Mouse (Mus musculus) heart, embryonic 11.5 days (tissue): ENCODE results near the gene Fam208a. TPM values are rescaled to one million over a fixed set of nuclear protein-coding genes. Genes with fewer than 3 reads are reported as not detected.
A peak's percentile ranks its signal among the peaks of the same experiment; 100 is the strongest.

ENCODE experiments used
- ATAC-seq: fragments of 200-750 bp; cut with Nextera tagmentation; replicated peaks from 2 replicates; pipeline ENCODE4 v1.8.0; 2017; ENCODE audit warnings: moderate library complexity; ENCODE audit not compliant: insufficient number of reproducible peaks, low FRiP score, low TSS enrichment
- H3K27ac ChIP-seq: fragments of 300-500 bp; sonication (generic); 2 replicates; pipeline ENCODE4 v1.5.1; 2014; ENCODE audit warnings: mild to moderate bottlenecking, low read depth, low read length
- H3K27me3 ChIP-seq: fragments of 300-500 bp; sonication (generic); 2 replicates; pipeline ENCODE4 v1.6.1; 2014; ENCODE audit warnings: mild to moderate bottlenecking, low read length, mixed read lengths; ENCODE audit not compliant: control insufficient read depth, insufficient read depth
- H3K36me3 ChIP-seq: fragments of 300-500 bp; sonication (generic); 2 replicates; pipeline ENCODE4 v1.6.1; 2014; ENCODE audit warnings: mild to moderate bottlenecking, low read length, moderate library complexity, mixed read lengths; ENCODE audit not compliant: control insufficient read depth, insufficient read depth
- H3K4me1 ChIP-seq: fragments of 300-500 bp; sonication (generic); 2 replicates; pipeline ENCODE4 v1.6.1; 2014; ENCODE audit warnings: low read length; ENCODE audit not compliant: control insufficient read depth, insufficient read depth
- H3K4me2 ChIP-seq: fragments of 300-500 bp; sonication (generic); 2 replicates; pipeline ENCODE4 v1.6.1; 2014; ENCODE audit warnings: mild to moderate bottlenecking, moderate library complexity
- H3K4me3 ChIP-seq: fragments of 300-500 bp; sonication (generic); 2 replicates; pipeline ENCODE4 v1.5.1; 2014; ENCODE audit warnings: low read depth, low read length
- H3K9ac ChIP-seq: fragments of 300-500 bp; sonication (generic); 2 replicates; pipeline ENCODE4 v1.6.1; 2014; ENCODE audit warnings: mild to moderate bottlenecking, low read depth, low read length, moderate library complexity
- H3K9me3 ChIP-seq: fragments of 300-500 bp; sonication (generic); replicated peaks from 2 replicates; pipeline ENCODE4 v1.6.1; 2016; ENCODE audit warnings: low read length; ENCODE audit not compliant: control insufficient read depth
- WGBS: fragments of 180-500 bp; shearing (Covaris S2); extraction: QIAGEN DNeasy Blood & Tissue Kit; methylation state at CpG from one replicate; pipeline ENCODE4 v1.1.7; 2014; ENCODE audit not compliant: insufficient replicate concordance; 5-methylcytosine and 5-hydroxymethylcytosine counted together
- microRNA-seq: library from miRNA; unstranded; fragments of <30 nt; microRNA quantifications from one replicate; pipeline ENCODE4, GENCODE M21; 2016; ENCODE audit warnings: borderline number of aligned reads
- polyA plus RNA-seq: library from polyadenylated mRNA; unstranded; fragments of >200 nt; fragmentation: Nextera tagmentation; extraction: Ambion mirVana; gene quantifications from 2 replicates; pipeline ENCODE4 v1.2.1, GENCODE M21; 2014

The Fam208a gene
- polyA plus RNA-seq, 1 experiment from 2014 or later, result 12.3 TPM

- Histone ChIP-seq H3K27me3 (no peaks in the 10 kb centered on the region), H3K27ac (no peak overlapping the region), H3K9me3 (no peaks in the 10 kb centered on the region), H3K4me2 (no peak overlapping the region), H3K4me1 (no peaks in the 10 kb centered on the region), H3K36me3 (no peaks in the 10 kb centered on the region; the same call in none of the 2 replicates), H3K4me3 (no peak overlapping the region), H3K9ac (no peak overlapping the region)
- no peak for ATAC-seq
- 78% methylated on average over 4 of the region's 4 CpGs for WGBS
Observed at GRCm38 (mm10) chr14:27501096-27501495, 72.5 kb downstream of the Fam208a start.

DNA sequence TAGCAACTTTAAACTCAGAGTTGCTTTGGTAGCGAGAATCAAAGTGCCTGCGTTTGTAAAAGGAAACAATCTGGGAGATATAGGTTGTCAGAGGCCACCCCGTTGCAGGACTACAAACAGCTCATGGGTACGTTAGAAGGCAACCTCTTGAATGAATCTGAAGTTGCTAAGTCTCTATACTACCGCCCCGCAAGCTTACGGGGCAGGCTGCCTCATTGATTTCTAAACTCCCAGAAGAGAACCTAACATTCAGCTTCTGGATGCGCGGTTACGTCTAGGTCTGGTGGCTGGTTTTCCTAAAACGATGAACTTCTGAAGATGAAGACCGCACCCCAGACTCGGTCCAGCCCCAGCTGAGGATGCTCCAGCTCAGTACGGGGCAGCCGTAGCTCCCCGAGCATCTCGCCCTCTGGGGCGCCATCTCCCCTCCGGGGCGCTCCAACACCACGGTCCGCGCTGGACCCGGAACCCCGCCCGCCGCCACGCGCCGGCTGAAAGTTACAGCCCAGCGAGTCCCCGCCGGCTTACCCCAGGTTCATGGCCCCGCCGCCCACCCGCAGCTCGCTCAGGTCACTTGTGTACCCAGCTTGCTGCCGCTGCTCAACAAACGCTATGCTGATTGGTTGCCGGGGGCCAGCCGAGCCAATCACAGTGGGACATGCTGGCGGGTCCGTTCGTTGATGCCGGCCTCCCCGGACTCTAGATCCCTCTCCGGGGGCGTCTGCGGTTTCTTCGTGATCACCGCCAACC is 79.4 kb downstream of the Fam208a start, which contains the start of gene Ccdc66:
Gene Ccdc66 (minus strand): TSS at position 567 of the 750 bp plus-strand sequence.
- Histone ChIP-seq H3K27ac (peak within 1 kb of the TSS; percentile 66), H3K4me3 (peak within 1 kb of the TSS; percentile 66), H3K9ac (peak within 1 kb of the TSS; percentile 70), H3K36me3 (no peaks in the 10 kb centered on the region; the same call in 1 of the 2 replicates), H3K4me1 (no peaks in the 10 kb centered on the region), H3K27me3 (no peaks in the 10 kb centered on the region), H3K9me3 (no peaks in the 10 kb centered on the region), H3K4me2 (peak within 1 kb of the TSS; percentile 78)
- peak; percentile 96 for ATAC-seq
- WGBS, result under 1% methylated on average over 51 of the region's 51 CpGs

GRCm38 (mm10) chr14:27508644-27509301 is 80.1 kb downstream of the Fam208a start:
- peak overlapping the region; percentile 78 for H3K4me2 ChIP-seq
- H3K36me3 ChIP-seq, result no peaks in the 10 kb centered on the region; the same call in 1 of the 2 replicates
- H3K9me3 ChIP-seq, result no peaks in the 10 kb centered on the region
- H3K27ac ChIP-seq, result peak overlapping the region; percentile 66; the same call in 1 of the 2 replicates
- no peaks in the 10 kb centered on the region for H3K4me1 ChIP-seq
- H3K9ac ChIP-seq, result peak overlapping the region; percentile 70
- ATAC-seq, result peak; percentile 42; the same call in 1 of the 2 replicates
- H3K4me3 ChIP-seq, result peak overlapping the region; percentile 66
- 18% methylated on average over 15 of the region's 15 CpGs for WGBS
- no peaks in the 10 kb centered on the region for H3K27me3 ChIP-seq

GRCm38 (mm10) chr14:27524541-27524940 is 95.9 kb downstream of the Fam208a start:
- no peaks in the 10 kb centered on the region for H3K36me3 ChIP-seq
- H3K9me3 ChIP-seq, result no peaks in the 10 kb centered on the region
- H3K9ac ChIP-seq, result no peak overlapping the region
- no peak for ATAC-seq
- no peaks in the 10 kb centered on the region for H3K27me3 ChIP-seq
- H3K27ac ChIP-seq, result no peak overlapping the region
- H3K4me1 ChIP-seq, result no peaks in the 10 kb centered on the region
- no peak overlapping the region for H3K4me2 ChIP-seq
- no peak overlapping the region for H3K4me3 ChIP-seq

Small RNAs within 50 kb of the gene (microRNA-seq; reads per million reads assigned to microRNA genes)
- not detected for gene Gm23633

Other genes with a start within 250 kb of the Fam208a start
- gene Ccdc66, start 79.6 kb downstream of the Fam208a start, polyA plus RNA-seq, result 7.8 and 9.1 TPM in 2 replicates
- gene Erc2, start 193.6 kb downstream of the Fam208a start, polyA plus RNA-seq, result 5.1 and 6.2 TPM in 2 replicates